Mouse (Mus musculus): ENCODE measurements around the gene Ccnjl.

DNA sequence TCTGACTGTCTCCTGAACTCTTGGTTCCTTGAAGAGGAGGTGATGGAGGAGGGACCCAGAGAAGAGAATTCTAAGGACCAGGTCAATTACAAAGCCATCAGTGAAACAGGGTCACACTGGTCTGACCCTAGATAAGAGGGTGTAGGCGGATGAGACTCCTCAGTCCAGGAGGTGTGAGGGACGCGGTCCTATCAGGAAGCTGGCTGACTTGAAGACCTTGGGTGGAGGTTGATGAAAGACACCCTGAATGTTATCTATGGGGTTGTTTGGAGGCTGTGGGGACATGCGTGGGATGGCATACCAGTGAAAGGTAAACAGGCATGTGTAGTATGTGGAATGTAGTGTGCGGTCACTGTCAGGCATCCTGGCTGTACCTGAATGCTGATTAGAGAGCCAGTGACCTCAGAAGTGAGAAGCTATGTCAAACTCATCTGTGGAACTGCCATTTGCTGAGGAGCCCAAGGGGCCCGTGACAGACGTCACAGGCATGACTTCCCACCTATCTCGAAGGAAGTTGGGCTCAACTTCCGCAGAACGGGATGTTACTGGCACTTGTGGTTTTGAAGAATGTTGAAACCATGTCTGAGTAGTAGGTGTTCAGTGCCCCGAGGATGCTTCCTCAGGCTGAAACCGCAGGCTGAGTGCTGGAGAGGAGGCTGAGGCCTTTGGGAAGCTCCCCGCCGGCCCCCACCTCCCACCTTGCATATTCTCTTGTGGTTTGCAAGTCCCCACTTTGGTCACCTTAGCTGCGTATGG lies 15.3 kb downstream of the Ccnjl start:
- TF ChIP-seq TAL1 (IDR thresholded peaks at IDR 0.05; ENCODE audit: low read length): no peak
- TF ChIP-seq GATA1 (IDR thresholded peaks at IDR 0.05; ENCODE audit: low read length): no peak
